Mouse (Mus musculus) liver, embryonic 14.5 days (tissue): ENCODE data around the gene Adamts20. TPM values are rescaled to one million over a fixed set of nuclear protein-coding genes. Genes with fewer than 3 reads are reported as not detected.

Experiments
- ATAC-seq: fragments of 200-750 bp; cut with Nextera tagmentation; 2 replicates; pipeline ENCODE4 v1.8.0; 2017; ENCODE audit warnings: moderate number of reproducible peaks, mild to moderate bottlenecking, moderate library complexity; ENCODE audit not compliant: insufficient read depth
- DNase-seq, 3 experiments: peaks; one replicate each; pipeline ENCODE4 v3.0.0-alpha.2; 2012 to 2013; ENCODE audit warnings: low read depth in 3 of 3, low spot score in 3 of 3
- H3K27ac ChIP-seq: fragments of 300-500 bp; sonication (generic); 2 replicates; pipeline ENCODE4 v1.5.1; 2014; ENCODE audit warnings: moderate library complexity, mild to moderate bottlenecking, control low read depth, inconsistent platforms
- H3K27me3 ChIP-seq: fragments of 300-500 bp; sonication (generic); 2 replicates; pipeline ENCODE4 v1.6.1; 2014; ENCODE audit warnings: mild to moderate bottlenecking, low read length, moderate library complexity; ENCODE audit not compliant: control insufficient read depth, insufficient read depth
- H3K36me3 ChIP-seq: fragments of 300-500 bp; sonication (generic); replicated peaks from 2 replicates; pipeline ENCODE4 v1.6.1; 2014; ENCODE audit warnings: low read depth; ENCODE audit not compliant: control insufficient read depth, insufficient read depth
- H3K4me1 ChIP-seq, 2 experiments: fragments of 200-500 bp in 1 of 2; fragments of 300-500 bp in 1 of 2; sonication (generic) in 1 of 2; replicated peaks; 2 replicates each; pipeline ENCODE4 v1.6.1; 2012 to 2014; ENCODE audit warnings: antibody characterized with exemption in 1 of 2, inconsistent platforms in 1 of 2, low read length in 1 of 2; ENCODE audit not compliant: control insufficient read depth in 2 of 2, insufficient read depth in 2 of 2
- H3K4me2 ChIP-seq: fragments of 300-500 bp; sonication (generic); 2 replicates; pipeline ENCODE4 v1.6.1; 2014; ENCODE audit warnings: low read depth, mild to moderate bottlenecking, control low read depth, moderate library complexity
- H3K4me3 ChIP-seq, 2 experiments: fragments of 200-500 bp in 1 of 2; fragments of 300-500 bp in 1 of 2; sonication (generic) in 1 of 2; 2 replicates each; pipeline ENCODE4 v1.5.1; 2012 to 2014; ENCODE audit warnings: low read depth in 2 of 2, low read length in 2 of 2, mild to moderate bottlenecking in 2 of 2, control low read depth in 1 of 2, inconsistent platforms in 1 of 2, moderate library complexity in 1 of 2; ENCODE audit not compliant: insufficient read depth in 1 of 2
- H3K9ac ChIP-seq: fragments of 300-500 bp; sonication (generic); replicated peaks from 2 replicates; pipeline ENCODE4 v1.6.1; 2014; ENCODE audit warnings: mild to moderate bottlenecking, control low read depth, moderate library complexity
- H3K9me3 ChIP-seq: fragments of 300-500 bp; sonication (generic); 2 replicates; pipeline ENCODE4 v1.6.1; 2016; ENCODE audit warnings: low read length, mixed read lengths; ENCODE audit not compliant: control insufficient read depth
- CTCF ChIP-seq: IDR thresholded peaks from 2 replicates; pipeline ENCODE4 v1.5.1; 2016; ENCODE audit warnings: antibody characterized with exemption, low read depth, control low read depth
- EP300 ChIP-seq: IDR thresholded peaks from 2 replicates; pipeline ENCODE4 v1.6.1; 2016; ENCODE audit warnings: antibody characterized with exemption, low read depth
- WGBS: fragments of 180-500 bp; shearing (Covaris S2); extraction: QIAGEN DNeasy Blood & Tissue Kit; methylation state at CpG from one replicate; pipeline ENCODE4 v1.1.7; 2014; ENCODE audit not compliant: insufficient replicate concordance; 5-methylcytosine and 5-hydroxymethylcytosine counted together
- polyA plus RNA-seq, 2 experiments: library from polyadenylated mRNA; depleted of rRNA in 1 of 2; stranded (reverse) in 1 of 2; unstranded in 1 of 2; fragments of >200 nt; fragmentation: Nextera tagmentation in 1 of 2; extraction: Ambion mirVana in 1 of 2; gene quantifications; 2 replicates each; pipeline versions ENCODE4 v1.2.1 to v1.2.3; 2012 to 2014

Adamts20 gene
- polyA plus RNA-seq, 2 experiments: 0.09 to 0.10 TPM

DNA sequence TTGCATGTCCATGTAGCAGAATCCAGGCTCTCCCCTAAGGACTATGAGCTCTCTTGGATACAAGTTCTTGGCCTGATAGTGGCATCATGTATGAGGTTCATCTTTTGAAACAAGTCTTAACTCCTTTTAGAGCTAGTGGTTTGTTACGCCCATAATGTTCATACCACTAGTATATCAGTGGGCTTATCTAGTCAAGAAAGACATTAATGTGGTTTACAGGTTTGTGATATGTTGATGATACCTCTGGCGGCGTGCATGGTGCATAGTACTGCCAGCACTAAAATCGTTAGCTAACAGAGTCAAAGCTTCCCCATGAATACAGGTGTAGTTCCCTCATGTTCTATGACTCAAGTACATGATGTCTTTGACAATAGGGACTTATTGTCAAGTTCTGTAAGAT lies 205.7 kb downstream of the Adamts20 start:
- 48% methylated on average over 4 of the region's 4 CpGs for WGBS
- TF ChIP-seq CTCF: no peak
- no peak for TF ChIP-seq EP300
- Histone ChIP-seq H3K27ac (no peak overlapping the region), H3K9ac (no peak overlapping the region), H3K9me3 (no peaks in the 10 kb centered on the region), H3K36me3 (no peaks in the 10 kb centered on the region), H3K27me3 (no peaks in the 10 kb centered on the region), H3K4me3 (no peak overlapping the region), H3K4me2 (no peak overlapping the region), H3K4me1 (no peaks in the 10 kb centered on the region)
- ATAC-seq (no peak), DNase-seq (no peak)

DNA sequence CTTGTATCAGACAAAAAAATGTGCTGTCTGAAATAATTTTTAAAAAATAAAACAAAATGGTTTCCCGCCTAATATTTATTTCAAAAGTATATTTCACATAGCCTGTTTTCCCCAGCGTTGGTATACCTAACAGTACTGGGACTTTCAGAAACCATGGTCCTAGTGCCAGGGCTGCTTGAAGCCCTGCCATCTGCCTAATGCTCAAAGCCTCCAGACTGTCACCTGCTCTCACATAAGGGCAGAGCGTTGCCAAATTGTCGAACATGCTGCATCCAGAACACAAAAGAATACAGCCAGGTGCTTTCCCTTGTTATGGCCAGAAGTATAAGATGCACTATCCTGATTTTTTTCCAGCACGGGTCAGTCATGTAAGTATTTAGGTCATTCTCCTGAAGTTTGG lies 209.7 kb downstream of the Adamts20 start:
- no peak overlapping the region for H3K4me3 ChIP-seq
- ATAC-seq (no peak), DNase-seq (no peak)
- no peaks in the 10 kb centered on the region for H3K4me1 ChIP-seq
- H3K4me2 ChIP-seq: no peak overlapping the region
- WGBS: 49% methylated on average over 5 of the region's 5 CpGs
- H3K36me3 ChIP-seq: no peaks in the 10 kb centered on the region
- H3K9ac ChIP-seq: no peak overlapping the region
- no peak overlapping the region for H3K27ac ChIP-seq
- H3K9me3 ChIP-seq: no peaks in the 10 kb centered on the region
- H3K27me3 ChIP-seq: no peaks in the 10 kb centered on the region
- TF ChIP-seq CTCF: no peak
- TF ChIP-seq EP300: no peak

DNA sequence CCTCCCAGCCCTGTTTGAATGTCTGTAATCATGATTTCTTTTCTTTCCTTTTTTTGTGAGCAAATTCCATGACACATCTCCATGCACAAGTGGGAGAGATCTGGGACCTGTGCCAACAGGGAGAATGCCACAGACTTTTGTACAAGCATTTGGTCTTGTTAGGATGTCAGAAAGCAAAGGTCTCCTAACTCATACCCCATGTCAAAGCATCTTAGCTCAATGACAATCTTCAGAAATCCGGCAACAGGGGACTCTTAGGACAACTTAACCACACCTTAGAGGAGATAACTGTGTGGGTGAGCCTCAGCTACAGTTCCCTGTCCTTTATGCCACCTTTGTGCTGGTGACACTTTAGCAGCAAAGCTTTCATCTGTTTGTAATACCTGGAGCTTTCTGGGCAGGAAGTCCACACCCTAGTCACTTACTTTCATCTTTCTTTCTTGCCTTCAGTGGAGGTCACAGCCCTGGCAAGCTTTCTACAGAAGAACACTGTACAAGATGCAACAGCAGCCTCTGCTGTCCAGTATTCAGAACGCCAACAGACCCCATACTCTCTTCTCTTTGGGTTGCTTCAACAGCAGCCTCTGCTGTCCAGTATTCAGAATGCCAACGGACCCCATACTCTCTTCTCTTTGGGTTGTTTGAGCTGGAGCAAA lies 210.2 kb downstream of the Adamts20 start:
- H3K4me2 ChIP-seq: no peak overlapping the region
- H3K27ac ChIP-seq: no peak overlapping the region
- H3K4me3 ChIP-seq: no peak overlapping the region
- WGBS: 44% methylated on average over 3 of the region's 3 CpGs
- H3K36me3 ChIP-seq: no peaks in the 10 kb centered on the region
- ATAC-seq (no peak), DNase-seq (no peak)
- no peaks in the 10 kb centered on the region for H3K4me1 ChIP-seq
- no peaks in the 10 kb centered on the region for H3K9me3 ChIP-seq
- H3K9ac ChIP-seq: no peak overlapping the region
- TF ChIP-seq CTCF (no peak), EP300 (no peak)
- no peaks in the 10 kb centered on the region for H3K27me3 ChIP-seq

DNA sequence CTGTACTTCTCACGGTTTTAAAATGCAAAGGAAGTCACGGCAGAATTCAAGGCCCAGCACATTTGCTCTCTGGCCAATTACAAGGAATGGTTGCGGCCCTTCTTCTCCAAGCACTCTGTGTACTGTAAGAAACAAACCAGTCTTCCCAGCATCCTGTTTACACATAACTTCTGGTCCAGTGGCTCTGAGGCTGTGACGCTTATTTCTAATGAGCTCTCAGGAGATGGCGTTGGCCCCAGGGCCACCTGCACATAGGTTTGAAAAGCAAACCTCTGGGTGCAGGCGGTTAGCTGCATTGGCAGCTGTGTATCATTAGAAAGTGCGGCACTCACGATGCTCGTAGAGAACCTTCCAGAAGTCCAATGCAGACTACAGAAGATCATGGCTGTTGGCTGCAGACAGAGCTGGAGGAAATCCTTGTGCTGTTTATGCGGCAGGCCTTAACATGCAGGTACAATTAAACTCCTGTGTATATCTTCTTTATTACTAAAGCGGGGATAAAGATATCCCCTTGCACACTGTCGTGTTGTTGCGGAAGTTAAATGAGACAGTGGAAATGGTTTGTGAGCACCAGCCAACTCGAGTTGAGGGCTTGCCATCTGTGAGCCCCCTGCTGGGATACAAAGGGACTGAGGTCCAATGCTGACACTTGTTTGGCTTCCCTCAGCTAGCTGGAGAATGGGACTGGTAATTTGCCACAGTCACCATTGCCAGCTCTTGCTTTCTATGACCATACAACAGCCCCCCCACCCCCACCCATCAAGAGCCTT lies 210.9 kb downstream of the Adamts20 start:
- WGBS: 70% methylated on average over 14 of the region's 14 CpGs
- no peak overlapping the region for H3K4me3 ChIP-seq
- no peaks in the 10 kb centered on the region for H3K27me3 ChIP-seq
- no peak for TF ChIP-seq EP300
- TF ChIP-seq CTCF: no peak
- no peak overlapping the region for H3K27ac ChIP-seq
- no peaks in the 10 kb centered on the region for H3K9me3 ChIP-seq
- no peaks in the 10 kb centered on the region for H3K36me3 ChIP-seq
- H3K4me2 ChIP-seq: no peak overlapping the region
- no peak for ATAC-seq
- no peak for DNase-seq
- no peak overlapping the region for H3K9ac ChIP-seq
- H3K4me1 ChIP-seq: no peaks in the 10 kb centered on the region

DNA sequence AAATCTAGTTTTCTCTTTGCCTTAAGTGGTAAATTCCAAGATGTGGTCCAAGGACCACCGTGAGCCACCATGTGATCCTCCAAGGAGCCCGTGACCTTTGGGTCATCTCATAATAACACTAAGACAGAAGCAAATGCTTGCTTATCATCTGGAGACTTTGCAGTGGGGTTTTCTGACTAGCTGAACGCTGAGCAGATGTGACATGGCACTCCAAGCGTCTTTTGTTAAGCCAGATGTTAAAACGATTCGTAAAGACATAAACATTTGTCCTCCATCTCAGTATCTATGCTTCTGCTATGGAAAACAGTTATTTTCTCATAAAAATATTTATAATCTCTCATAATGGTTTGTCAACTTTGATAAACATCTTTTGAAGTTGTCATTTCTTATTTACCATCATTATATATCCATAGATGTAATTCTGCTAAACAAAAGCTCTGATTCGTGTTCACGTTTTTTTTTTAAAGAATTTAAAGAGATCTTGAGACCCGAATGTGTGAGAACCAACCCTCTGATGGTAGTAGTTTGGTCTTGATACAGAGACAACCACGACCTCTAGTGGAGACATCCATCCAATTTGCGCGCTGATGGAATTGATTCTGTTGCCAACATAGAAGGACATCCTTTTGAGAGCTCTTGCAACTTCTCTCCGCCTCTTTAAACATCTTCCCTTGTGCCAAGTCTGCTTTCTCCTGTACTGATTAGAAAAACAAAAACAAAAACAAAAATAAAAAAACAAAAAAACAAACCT lies 212.1 kb downstream of the Adamts20 start:
- Histone ChIP-seq H3K36me3 (no peaks in the 10 kb centered on the region), H3K9me3 (no peaks in the 10 kb centered on the region), H3K27me3 (no peaks in the 10 kb centered on the region), H3K4me3 (no peak overlapping the region), H3K4me1 (no peaks in the 10 kb centered on the region), H3K27ac (no peak overlapping the region), H3K4me2 (no peak overlapping the region), H3K9ac (no peak overlapping the region)
- TF ChIP-seq CTCF: no peak
- TF ChIP-seq EP300: no peak
- no peak for DNase-seq
- WGBS: 56% methylated on average over 13 of the region's 13 CpGs
- ATAC-seq: no peak
